Mouse (Mus musculus): ENCODE results near the gene Cd34. TPM values are rescaled to one million over a fixed set of nuclear protein-coding genes. Genes with fewer than 3 reads are reported as not detected.

Gene Cd34
- total and polyA plus RNA-seq, 3 experiments: 0.14 TPM; not detected in 2

DNA sequence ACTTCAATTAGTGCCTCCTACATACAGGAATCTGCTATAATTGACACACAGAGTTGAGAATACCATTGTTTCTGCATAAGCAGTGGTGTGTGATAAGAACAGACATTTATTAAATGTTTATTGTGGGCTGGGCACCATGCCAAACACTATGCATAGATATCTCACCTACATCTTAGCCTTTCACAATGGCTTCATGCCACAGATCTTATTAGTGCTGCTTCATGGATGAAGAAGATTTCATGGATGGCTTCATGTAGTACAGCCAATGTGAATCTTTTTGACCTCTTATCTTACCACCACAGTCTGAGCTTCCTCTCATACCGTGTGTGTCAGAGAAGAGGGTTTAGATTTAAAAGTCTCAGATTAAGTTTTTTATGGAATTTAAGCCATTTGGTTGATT, 65.6 kb downstream of the Cd34 start (continued):
- TF ChIP-seq ETS1 (IDR thresholded peaks at IDR 0.05; ENCODE audit: low read depth, low read length): 0 out of 2 replicates have a peak, but pooled peaks have one; percentile 33
- no peak for TF ChIP-seq POLR2AphosphoS2 (IDR thresholded peaks at IDR 0.05; ENCODE audit: low read length)
- TF ChIP-seq RAD21 (IDR thresholded peaks at IDR 0.05; ENCODE audit: low read depth, low read length): no peak
- TF ChIP-seq ZKSCAN1 (IDR thresholded peaks at IDR 0.05; ENCODE audit: low read depth, low read length): no peak
- TF ChIP-seq MYB (IDR thresholded peaks at IDR 0.05; ENCODE audit: low read depth, low read length): no peak
- no peak for TF ChIP-seq BHLHE40 (IDR thresholded peaks at IDR 0.05; ENCODE audit: borderline replicate concordance, low read depth, low read length)
- TF ChIP-seq TBP (IDR thresholded peaks at IDR 0.05; ENCODE audit: low read depth, low read length): no peak
- TF ChIP-seq MAZ (IDR thresholded peaks at IDR 0.05; ENCODE audit: low read depth, low read length): no peak
- no peak for TF ChIP-seq JUND (IDR thresholded peaks at IDR 0.05; ENCODE audit: low read depth, low read length)
- no peak for TF ChIP-seq ZC3H11A (IDR thresholded peaks at IDR 0.05; ENCODE audit: low read depth, low read length)
- TF ChIP-seq CTCF (IDR thresholded peaks at IDR 0.05 in 2 of 3, conservative IDR thresholded peaks at IDR 0.05 in 1 of 3; ENCODE audit: control insufficient read depth in 1 of 3, insufficient read depth in 1 of 3, low read depth in 2 of 3, low read length in 3 of 3, poor library complexity in 1 of 3, severe bottlenecking in 1 of 3): no peak
- TF ChIP-seq USF2 (IDR thresholded peaks at IDR 0.05; ENCODE audit: borderline replicate concordance in 1 of 2, insufficient read depth in 1 of 2, low read depth in 1 of 2, low read length in 2 of 2): no peak
- TF ChIP-seq MAFK (IDR thresholded peaks at IDR 0.05; ENCODE audit: borderline replicate concordance, low read depth, low read length): no peak
- TF ChIP-seq KAT2A (conservative IDR thresholded peaks at IDR 0.05; ENCODE audit: low read depth, low read length): no peak
- no peak for TF ChIP-seq CHD1 (IDR thresholded peaks at IDR 0.05; ENCODE audit: low read depth, low read length)
- no peak for TF ChIP-seq E2F4 (IDR thresholded peaks at IDR 0.05; ENCODE audit: borderline replicate concordance, low read depth, low read length)
- no peak for TF ChIP-seq TAL1 (IDR thresholded peaks at IDR 0.05; ENCODE audit: low read length)
- peak; percentile 54 to 57 for TF ChIP-seq EP300 (IDR thresholded peaks at IDR 0.05; ENCODE audit: low read depth in 1 of 2, low read length in 2 of 2)
- TF ChIP-seq SMC3 (IDR thresholded peaks at IDR 0.05; ENCODE audit: low read depth, low read length): no peak

DNA sequence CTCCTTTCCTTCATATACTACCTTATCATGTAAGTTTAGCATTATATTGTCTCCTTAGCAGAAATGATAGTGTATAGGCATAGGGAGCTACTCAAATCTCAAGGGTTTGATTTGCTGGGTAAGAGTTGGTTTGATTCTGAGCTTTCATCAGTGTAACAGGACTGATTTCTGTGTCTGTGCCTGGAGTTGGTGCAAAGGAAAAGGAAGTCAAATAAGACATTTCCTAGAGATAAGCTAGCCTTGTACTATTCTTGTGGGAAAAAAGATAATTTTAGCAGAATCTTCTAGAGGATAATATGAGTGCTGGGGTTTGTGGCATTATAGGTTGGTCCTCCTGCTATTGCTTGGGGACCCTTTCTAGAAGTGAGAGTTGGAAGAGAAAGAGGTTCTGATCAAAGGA, 67.6 kb downstream of the Cd34 start:
- DNase-seq (ENCODE audit: low read depth, low spot score): no peak
- Histone ChIP-seq H3K36me3 (ENCODE audit: control insufficient read depth in 1 of 2, insufficient read depth in 2 of 2, low read length in 2 of 2) (peaks cover 0 to 23% of the 10 kb centered on the region in 2 experiments; a peak in 2 of 4 replicates), H3K4me1 (ENCODE audit: control insufficient read depth in 1 of 2, insufficient read depth in 2 of 2, low read length in 2 of 2) (peaks cover 6 to 9% of the 10 kb centered on the region in 2 experiments), H3K27me3 (ENCODE audit: control insufficient read depth in 1 of 2, insufficient read depth in 2 of 2, low read length in 2 of 2) (no peaks in the 10 kb centered on the region), H3K4me3 (ENCODE audit: control insufficient read depth in 1 of 2, insufficient read depth in 1 of 2, low read depth in 2 of 2, low read length in 2 of 2) (no peak overlapping the region), H3K9ac (ENCODE audit: control insufficient read depth, low read depth, low read length, poor library complexity, severe bottlenecking) (no peak overlapping the region), H3K27ac (ENCODE audit: control insufficient read depth, low read depth, low read length) (no peak overlapping the region), H3K9me3 (replicated peaks; ENCODE audit: insufficient read depth, low read length) (no peaks in the 10 kb centered on the region), H3K79me2 (ENCODE audit: control insufficient read depth, insufficient read depth, low read length, poor library complexity) (no peaks in the 10 kb centered on the region)
- TF ChIP-seq MAZ (IDR thresholded peaks at IDR 0.05; ENCODE audit: low read depth, low read length) (no peak), GATA1 (IDR thresholded peaks at IDR 0.05; ENCODE audit: low read depth, low read length) (peak; percentile 56), RCOR1 (IDR thresholded peaks at IDR 0.05; ENCODE audit: low read depth, low read length) (peak; percentile 87), EP300 (IDR thresholded peaks at IDR 0.05; ENCODE audit: low read depth in 1 of 2, low read length in 2 of 2) (peak; percentile 6 to 43; a peak in 2 of 4 replicates)

Other genes with a start within 250 kb of the Cd34 start
- gene Cd46, start 153.4 kb downstream of the Cd34 start, total RNA-seq (2012; rRNA removed): 0.50 and 0.65 TPM in 2 replicates
- 1 to 10 TPM in 1 of 2 experiments, not detected in 1; 1.3 TPM for gene Cd46, start 153.4 kb downstream of the Cd34 start, polyA plus RNA-seq (2012; ENCODE audit: insufficient read depth in 1 of 2, insufficient read length in 2 of 2, low read depth in 1 of 2, low replicate concordance in 2 of 2, missing spikeins in 1 of 2)
- gene Cr1l, start 192.8 kb downstream of the Cd34 start, total RNA-seq (2012; rRNA removed): 106 and 116 TPM in 2 replicates
- gene Cr1l, start 192.8 kb downstream of the Cd34 start, polyA plus RNA-seq (2012; ENCODE audit: insufficient read depth in 1 of 2, insufficient read length in 2 of 2, low read depth in 1 of 2, low replicate concordance in 2 of 2, missing spikeins in 1 of 2): 100 to 1,000 TPM in 1 of 2 experiments, not detected in 1; 103 TPM
- gene Cr2, start 237.9 kb downstream of the Cd34 start, total RNA-seq (2012; rRNA removed): not detected in 2 replicates
- gene Cr2, start 237.9 kb downstream of the Cd34 start, polyA plus RNA-seq (2012; ENCODE audit: insufficient read depth in 1 of 2, insufficient read length in 2 of 2, low read depth in 1 of 2, low replicate concordance in 2 of 2, missing spikeins in 1 of 2): under 1 TPM in 1 of 2 experiments, not detected in 1; 0.08 TPM

All from MEL (cell line).